Mouse (Mus musculus) bone marrow macrophage, adult 2 months (primary cell): ENCODE results near the gene 4931428F04Rik. TPM values are rescaled to one million over a fixed set of nuclear protein-coding genes. Genes with fewer than 3 reads are reported as not detected.

Experiments used
- H3K27ac ChIP-seq: 2 replicates; pipeline ENCODE4 v1.5.1; 2012; ENCODE audit warnings: low read depth, low read length; ENCODE audit not compliant: insufficient read depth
- H3K4me1 ChIP-seq: 2 replicates; pipeline ENCODE4 v1.6.1; 2012; ENCODE audit warnings: low read length; ENCODE audit not compliant: control insufficient read depth, insufficient read depth
- H3K4me3 ChIP-seq: 2 replicates; pipeline ENCODE4 v1.5.1; 2012; ENCODE audit warnings: mild to moderate bottlenecking, low read length, moderate library complexity; ENCODE audit not compliant: insufficient read depth
- CTCF ChIP-seq: IDR thresholded peaks from 2 replicates; pipeline ENCODE4 v1.5.1; 2012; ENCODE audit warnings: low read depth, mild to moderate bottlenecking, low read length, moderate library complexity
- POLR2A ChIP-seq: IDR thresholded peaks from 2 replicates; pipeline ENCODE4 v1.6.1; 2012; ENCODE audit warnings: mild to moderate bottlenecking, low read depth, low read length, borderline replicate concordance
- polyA plus RNA-seq: library from polyadenylated mRNA; stranded (reverse); fragments of >200 nt; gene quantifications from 2 replicates; pipeline ENCODE4 v1.2.4, GENCODE M21; 2012; ENCODE audit not compliant: missing spikeins, insufficient read depth, insufficient read length

Gene 4931428F04Rik
- polyA plus RNA-seq, 1 experiment, result 0.67 TPM

GRCm38 (mm10) chr8:105308428-105308827, 18.8 kb upstream of the 4931428F04Rik start:
- Histone ChIP-seq H3K27ac (no peak overlapping the region), H3K4me1 (peaks cover 20% of the 10 kb centered on the region), H3K4me3 (no peak overlapping the region)
- TF ChIP-seq POLR2A, result no peak
- no peak for TF ChIP-seq CTCF

- Histone ChIP-seq H3K27ac (no peak overlapping the region), H3K4me3 (no peak overlapping the region), H3K4me1 (peaks cover 25% of the 10 kb centered on the region)
- no peak for TF ChIP-seq POLR2A
- TF ChIP-seq CTCF, result no peak
These were observed 18.0 kb upstream of the 4931428F04Rik start for GRCm38 (mm10) chr8:105307670-105308069.

DNA sequence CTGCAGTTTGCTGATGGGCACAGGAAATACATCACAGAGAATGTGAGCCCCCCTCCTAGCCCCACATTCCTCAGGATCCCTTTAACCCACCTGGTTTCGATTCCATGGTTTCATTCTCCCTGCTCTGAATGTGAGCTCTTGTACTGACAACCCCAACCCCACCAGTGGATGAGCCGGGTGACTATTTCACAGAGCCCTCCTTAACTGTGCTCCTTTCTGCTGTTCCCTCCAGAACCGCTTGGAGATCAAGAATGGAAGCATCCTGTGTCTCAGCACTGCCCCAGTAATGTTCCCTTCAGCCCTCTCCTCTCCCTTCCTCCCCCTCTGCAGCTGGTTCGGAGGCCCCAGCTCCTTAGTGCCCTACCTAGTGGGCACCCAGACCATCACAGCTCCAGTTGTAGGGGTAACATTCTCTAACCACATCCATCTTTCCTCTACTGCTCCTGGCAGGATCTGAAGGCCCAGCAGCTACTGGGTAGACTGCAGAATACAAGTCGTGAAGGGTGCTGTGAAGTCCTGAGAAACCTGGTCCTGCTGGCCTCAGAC, 16.6 kb upstream of the 4931428F04Rik start:
- H3K27ac ChIP-seq, result no peak overlapping the region
- TF ChIP-seq CTCF (no peak), POLR2A (no peak)
- H3K4me1 ChIP-seq, result peaks cover 38% of the 10 kb centered on the region
- no peak overlapping the region for H3K4me3 ChIP-seq

DNA sequence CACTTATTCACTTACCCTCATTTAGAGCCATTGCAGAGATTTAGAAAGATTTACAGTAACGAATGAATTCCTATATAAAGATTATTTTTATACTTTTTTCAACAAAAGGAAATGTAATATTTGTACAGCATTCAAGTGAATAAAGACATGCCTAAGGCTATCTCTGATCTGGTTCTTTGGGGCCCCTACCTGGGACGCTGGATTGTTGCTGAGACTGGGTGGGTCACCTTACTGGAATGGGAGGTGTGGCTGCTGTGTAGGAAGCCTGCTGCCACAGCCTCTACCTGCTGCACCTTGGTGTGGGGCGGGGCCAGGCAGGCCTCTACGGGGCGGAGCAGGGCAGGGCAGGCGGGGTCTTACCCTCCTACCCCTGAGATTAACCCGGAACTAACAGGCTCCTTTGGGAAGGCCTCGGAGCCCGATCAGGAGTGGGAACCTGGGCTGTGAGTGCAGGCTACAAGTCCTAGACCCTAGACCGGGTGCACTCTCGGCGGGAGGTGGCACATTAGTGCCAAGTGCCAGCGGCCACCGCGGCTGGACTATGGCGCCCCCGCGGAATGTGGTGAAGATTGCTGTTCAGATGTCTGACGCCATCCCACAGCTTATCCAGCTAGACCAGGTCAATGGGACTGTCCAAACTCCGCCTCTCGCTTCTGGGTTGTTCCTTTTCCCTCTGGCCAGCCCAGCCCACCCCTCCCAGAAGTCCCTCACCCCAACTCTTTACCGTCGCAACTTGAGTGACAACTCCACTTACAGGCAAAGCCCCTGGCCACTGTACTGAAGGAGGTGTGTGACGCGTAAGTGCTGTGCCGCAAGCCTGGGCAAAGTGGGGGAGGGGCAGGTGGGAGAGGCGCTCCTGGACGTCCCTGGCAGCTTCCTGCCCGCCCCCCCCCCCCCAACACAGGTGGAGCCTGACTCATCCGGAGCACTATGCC, 15.8 kb upstream of the 4931428F04Rik start, which contains the start of gene Elmo3:
Elmo3 (plus strand) TSS at position 391 of the 935 bp plus-strand sequence.
- Histone ChIP-seq H3K4me1 (peaks cover 40% of the 10 kb centered on the region), H3K4me3 (no peak within 1 kb of the TSS)
- TF ChIP-seq POLR2A, result no peak
- TF ChIP-seq CTCF, result no peak

GRCm38 (mm10) chr8:105304325-105305210, 14.9 kb upstream of the 4931428F04Rik start:
- TF ChIP-seq POLR2A (no peak), CTCF (no peak)
- Histone ChIP-seq H3K4me1 (peaks cover 42% of the 10 kb centered on the region), H3K27ac (peak overlapping the region; percentile 71), H3K4me3 (no peak overlapping the region)

More for the DNA sequence above, 15.8 kb upstream of the 4931428F04Rik start, which contains the start of gene Elmo3:
- H3K27ac ChIP-seq, result peak within 1 kb of the TSS; percentile 71

DNA sequence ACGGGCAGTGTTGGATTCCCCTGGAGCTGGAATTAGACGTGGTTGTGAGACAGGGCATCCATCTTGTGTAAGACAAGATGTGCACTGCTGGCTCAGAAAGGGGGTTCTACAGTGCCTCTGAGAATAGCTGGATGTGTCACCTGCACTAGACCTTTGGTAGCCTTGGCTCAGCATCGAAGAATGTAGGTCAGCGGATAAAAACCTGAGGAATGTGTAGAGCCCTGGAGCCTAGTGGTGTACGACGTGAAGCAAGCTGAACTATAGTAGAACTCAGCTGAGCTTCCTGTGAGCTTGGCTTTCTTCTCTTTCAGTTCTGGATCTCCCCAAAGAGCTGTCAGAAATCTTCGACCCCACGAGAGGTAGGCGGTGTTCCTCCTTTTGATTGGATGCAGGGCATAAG, 14.2 kb upstream of the 4931428F04Rik start:
- Histone ChIP-seq H3K4me1 (peaks cover 44% of the 10 kb centered on the region), H3K27ac (peak overlapping the region; percentile 16), H3K4me3 (no peak overlapping the region)
- TF ChIP-seq CTCF, result no peak
- no peak for TF ChIP-seq POLR2A

DNA sequence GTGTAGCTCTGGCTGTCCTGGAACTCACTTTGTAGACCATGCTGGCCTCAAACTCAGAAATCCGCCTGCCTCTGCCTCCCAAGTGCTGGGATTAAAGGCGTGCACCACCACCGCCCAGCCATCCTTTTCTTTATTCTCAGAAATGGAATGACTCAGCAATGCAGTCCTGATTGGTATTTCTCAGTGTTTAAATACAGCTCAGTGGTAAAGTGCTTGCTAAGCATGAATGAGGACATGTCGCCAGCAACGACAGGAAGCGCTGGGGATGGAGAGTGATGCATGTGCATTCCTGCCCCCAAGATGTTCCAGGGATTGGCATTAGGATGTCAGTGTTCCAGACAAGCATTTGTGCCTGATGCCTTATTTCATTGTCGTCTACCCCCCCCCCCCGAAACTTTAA, 13.7 kb upstream of the 4931428F04Rik start:
- H3K4me3 ChIP-seq, result no peak overlapping the region
- peak overlapping the region; percentile 67 for H3K27ac ChIP-seq
- H3K4me1 ChIP-seq, result peaks cover 47% of the 10 kb centered on the region
- no peak for TF ChIP-seq POLR2A
- no peak for TF ChIP-seq CTCF

DNA sequence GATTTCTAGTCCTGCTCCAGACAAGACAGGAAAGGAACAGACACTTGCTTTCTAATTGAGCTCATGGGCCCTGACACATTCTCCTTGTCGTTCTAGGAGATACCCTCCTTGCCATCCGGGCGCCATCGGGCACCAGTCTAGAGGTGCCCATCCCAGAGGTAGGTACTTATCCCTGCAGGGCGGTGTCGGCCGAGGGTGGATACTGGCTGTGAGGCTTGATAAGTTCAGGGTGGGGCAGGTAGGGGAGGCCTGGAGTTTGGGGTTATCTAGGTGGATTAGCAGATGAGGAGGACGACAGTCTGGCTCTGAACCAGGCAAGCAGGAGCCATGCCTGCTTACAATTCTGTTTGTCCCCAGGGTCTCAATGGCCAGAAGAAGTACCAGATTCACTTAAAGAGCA, 10.3 kb upstream of the 4931428F04Rik start:
- H3K4me1 ChIP-seq, result peaks cover 51% of the 10 kb centered on the region
- no peak overlapping the region for H3K27ac ChIP-seq
- no peak overlapping the region for H3K4me3 ChIP-seq
- no peak for TF ChIP-seq CTCF
- no peak for TF ChIP-seq POLR2A

DNA sequence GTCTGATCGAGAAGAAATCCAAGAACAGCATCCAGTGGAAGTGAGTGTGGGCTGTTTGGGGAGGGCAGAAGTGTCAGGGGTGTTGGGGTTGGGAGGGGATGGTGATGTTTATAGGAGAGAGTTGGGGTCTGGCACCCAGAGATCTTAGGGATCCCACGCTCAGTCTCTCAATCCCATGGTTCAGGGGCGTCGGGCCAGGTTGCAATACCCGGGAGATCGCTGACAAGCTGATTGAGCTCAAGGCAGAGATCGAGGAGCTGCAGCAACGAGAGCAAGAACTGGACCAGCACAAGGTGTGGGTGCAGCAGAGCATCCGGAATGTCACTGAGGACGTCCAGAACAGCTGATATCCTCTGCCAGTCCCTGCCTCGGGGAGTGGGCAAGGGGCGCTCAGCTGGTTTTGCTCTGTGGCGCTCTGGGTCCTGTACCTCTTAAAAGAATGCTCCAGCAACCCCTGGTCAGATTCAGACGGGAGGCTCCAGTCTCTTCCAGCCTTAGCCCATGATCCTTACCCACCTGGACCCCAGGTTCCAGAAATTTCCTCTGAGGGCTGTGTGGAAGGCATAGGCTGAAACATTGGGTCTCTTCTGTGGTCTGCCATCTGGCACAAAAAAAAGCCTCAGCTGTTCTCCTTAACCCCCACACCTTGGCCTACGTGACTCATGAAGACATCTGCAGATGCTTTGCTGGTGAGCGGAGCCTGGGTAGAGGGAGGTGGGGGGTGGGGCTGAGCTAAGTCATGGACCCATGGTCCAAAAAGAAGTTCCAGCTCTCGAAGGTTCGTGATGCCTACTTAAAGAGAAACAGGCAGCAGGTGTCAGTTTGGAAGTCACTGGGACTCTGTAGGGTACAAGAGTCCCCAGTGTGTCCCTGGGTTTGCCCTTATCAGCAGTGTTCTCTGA, 8.9 kb upstream of the 4931428F04Rik start:
- Histone ChIP-seq H3K4me3 (peak overlapping the region; percentile 92), H3K4me1 (peaks cover 39% of the 10 kb centered on the region), H3K27ac (no peak overlapping the region)
- TF ChIP-seq CTCF (no peak), POLR2A (no peak)
